Mouse (Mus musculus) stomach, postnatal 0 days (tissue): ENCODE data around the gene Rpl9-ps1.

Source experiments
- CTCF ChIP-seq: IDR thresholded peaks from 2 replicates; pipeline ENCODE4 v1.5.1; 2016; ENCODE audit warnings: antibody characterized with exemption, low read depth, mild to moderate bottlenecking, moderate library complexity
- EP300 ChIP-seq: optimal IDR thresholded peaks from 2 replicates; pipeline ENCODE3; 2016; ENCODE audit warnings: antibody characterized with exemption

DNA sequence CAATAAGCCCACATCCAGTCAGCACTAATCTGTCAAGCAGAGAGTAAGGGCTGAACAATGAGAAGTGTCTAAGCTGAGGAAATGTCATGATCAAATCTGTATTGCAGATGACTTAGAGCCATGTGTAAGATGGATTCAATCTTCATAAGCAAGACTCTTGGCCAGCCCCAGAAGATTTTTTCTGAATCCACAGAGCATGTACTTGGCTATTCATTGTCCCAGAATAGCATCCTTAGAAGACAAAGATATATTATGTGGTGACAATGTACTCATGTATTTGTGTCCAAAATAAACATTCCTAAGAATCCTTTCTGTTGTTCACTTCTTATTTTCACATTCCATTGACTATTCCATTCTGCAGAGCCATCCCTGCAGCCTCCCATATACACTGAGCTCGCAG, 44.5 kb upstream of the Rpl9-ps1 start:
- no peak for TF ChIP-seq EP300
- TF ChIP-seq CTCF = no peak
